Mouse (Mus musculus) hindbrain, embryonic 10.5 days (tissue): ENCODE results near the gene Sptan1. TPM values are rescaled to one million over a fixed set of nuclear protein-coding genes. Genes with fewer than 3 reads are reported as not detected.
"Not testable (repeated sequence)": the region's sequence is repeated elsewhere in the genome, so short reads cannot be mapped to it uniquely, and the experiment has no call there.

Experiments
- DNase-seq: peaks from one replicate; pipeline ENCODE4 v3.0.0-alpha.2; 2017; ENCODE audit warnings: low spot score
- H3K27ac ChIP-seq: fragments of 300-500 bp; sonication (generic); 2 replicates; pipeline ENCODE4 v1.5.1; 2016; ENCODE audit warnings: mild to moderate bottlenecking, moderate library complexity
- H3K27me3 ChIP-seq: fragments of 300-500 bp; sonication (generic); 2 replicates; pipeline ENCODE4 v1.6.1; 2016; ENCODE audit warnings: mild to moderate bottlenecking; ENCODE audit not compliant: poor library complexity, insufficient read depth, severe bottlenecking
- H3K36me3 ChIP-seq: fragments of 300-500 bp; sonication (generic); 2 replicates; pipeline ENCODE4 v1.6.1; 2016; ENCODE audit warnings: mild to moderate bottlenecking, moderate library complexity
- H3K4me1 ChIP-seq: fragments of 300-500 bp; sonication (generic); replicated peaks from 2 replicates; pipeline ENCODE4 v1.6.1; 2016; ENCODE audit warnings: mild to moderate bottlenecking
- H3K4me3 ChIP-seq: fragments of 300-500 bp; sonication (generic); 2 replicates; pipeline ENCODE4 v1.5.1; 2016; ENCODE audit warnings: mild to moderate bottlenecking, moderate library complexity
- H3K9me3 ChIP-seq: fragments of 300-500 bp; sonication (generic); 2 replicates; pipeline ENCODE4 v1.6.1; 2016; ENCODE audit warnings: mild to moderate bottlenecking, moderate library complexity
- WGBS: fragments of 180-500 bp; shearing (Covaris S2); methylation state at CpG from one replicate; pipeline ENCODE4 v1.1.7; 2016; 5-methylcytosine and 5-hydroxymethylcytosine counted together
- polyA plus RNA-seq: library from polyadenylated mRNA; unstranded; fragments of >200 nt; fragmentation: Nextera tagmentation; extraction: Ambion mirVana; gene quantifications from 2 replicates; pipeline ENCODE4 v1.2.1, GENCODE M21; 2016

Gene Sptan1
- polyA plus RNA-seq, 1 experiment from 2014 or later, result 115 TPM

DNA sequence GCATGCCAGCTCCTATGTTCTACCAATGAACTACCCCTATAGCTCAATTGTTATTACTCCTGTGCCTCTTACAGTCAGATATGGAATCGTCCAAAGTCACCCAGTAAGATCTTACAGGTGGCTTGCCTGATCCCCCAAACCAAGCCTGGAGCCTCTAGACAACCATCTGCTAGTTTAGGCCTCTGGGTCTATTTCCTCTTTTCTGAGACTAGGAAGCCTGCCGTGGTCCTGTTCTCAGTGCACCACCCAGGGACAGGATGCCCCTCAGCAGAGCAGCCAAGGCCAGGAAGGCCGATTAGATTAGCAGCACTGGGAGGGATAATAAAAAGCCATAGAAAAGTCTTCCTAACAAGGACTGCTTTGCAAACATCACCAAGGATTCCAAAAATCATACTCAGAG, 84.5 kb downstream of the Sptan1 start:
- Histone ChIP-seq H3K4me1 (peaks cover 8% of the 10 kb centered on the region), H3K4me3 (no peak overlapping the region), H3K9me3 (no peaks in the 10 kb centered on the region), H3K27ac (peak overlapping the region; percentile 99), H3K27me3 (no peaks in the 10 kb centered on the region; the same call in 1 of the 2 replicates), H3K36me3 (peaks cover 18% of the 10 kb centered on the region)
- DNase-seq, result no peak
- 86% methylated on average over 3 of the region's 3 CpGs for WGBS

DNA sequence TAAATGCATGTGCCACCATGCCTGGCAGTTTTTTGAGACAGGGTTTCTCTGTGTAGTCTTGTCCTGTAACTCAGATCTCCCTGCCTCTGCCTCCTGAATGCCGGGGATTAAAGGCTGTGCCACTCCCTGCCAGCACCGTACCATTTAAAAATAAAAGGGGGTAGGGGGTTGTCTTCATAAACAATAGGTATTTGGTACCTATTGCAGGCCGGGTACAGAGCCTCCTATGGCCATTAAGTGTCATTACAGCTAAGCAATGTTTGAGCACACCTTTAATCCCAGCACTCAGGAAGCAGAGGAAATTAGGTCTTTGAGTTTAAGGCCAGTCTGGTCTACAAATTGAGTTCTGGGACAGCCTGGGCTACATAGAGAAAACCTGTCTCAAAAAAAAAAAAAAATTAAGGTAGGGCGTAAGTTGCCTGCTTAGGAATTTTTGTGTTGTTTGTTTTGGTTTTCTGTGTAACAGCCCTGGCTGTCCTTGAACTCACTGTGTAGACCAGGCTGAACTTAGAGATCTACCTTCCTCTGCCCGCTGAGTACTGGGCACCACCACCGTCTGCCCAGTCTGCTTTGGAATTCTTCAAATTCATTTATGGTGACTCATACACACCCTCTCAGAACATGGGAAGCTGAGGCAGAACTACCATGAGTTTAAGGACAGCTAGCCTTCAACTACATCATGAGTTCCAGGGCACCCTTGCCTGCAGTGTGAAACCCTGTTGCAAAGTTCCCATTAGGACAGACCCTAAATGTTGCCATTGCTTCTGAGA, 86.8 kb downstream of the Sptan1 start:
- no peak for DNase-seq
- WGBS, result 52% methylated on average over 6 of the region's 6 CpGs
- H3K9me3 ChIP-seq, result no peaks in the 10 kb centered on the region

DNA sequence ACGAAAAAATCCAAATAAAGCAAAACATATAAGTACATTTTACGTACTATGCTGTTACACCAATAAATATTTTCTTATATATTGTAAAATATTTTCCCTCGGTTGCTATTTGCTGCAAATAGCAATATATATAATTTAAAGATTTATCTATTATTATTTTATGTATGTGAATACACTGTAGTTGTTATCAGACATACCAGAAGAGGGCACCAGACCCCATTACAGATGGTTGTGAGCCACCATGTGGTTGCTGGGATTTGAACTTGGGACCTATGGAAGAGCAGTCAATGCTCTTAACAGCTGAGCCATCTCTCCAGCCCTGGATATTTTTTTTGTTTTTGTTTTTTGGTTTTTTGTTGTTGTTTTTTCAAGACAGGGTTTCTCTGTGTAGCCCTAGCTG, 90.0 kb downstream of the Sptan1 start:
- not testable (repeated sequence) for H3K9me3 ChIP-seq, DNase-seq, H3K4me3 ChIP-seq, H3K27ac ChIP-seq, H3K27me3 ChIP-seq, H3K36me3 ChIP-seq
- 92% methylated on average over 3 of the region's 3 CpGs for WGBS
- peaks cover 15% of the 10 kb centered on the region for H3K4me1 ChIP-seq

More for the DNA sequence above, 86.8 kb downstream of the Sptan1 start:
- Histone ChIP-seq H3K27ac (no peak overlapping the region), H3K4me3 (no peak overlapping the region), H3K4me1 (peaks cover 14% of the 10 kb centered on the region), H3K27me3 (no peaks in the 10 kb centered on the region; the same call in 1 of the 2 replicates), H3K36me3 (peaks cover 4% of the 10 kb centered on the region; the same call in 1 of the 2 replicates)

DNA sequence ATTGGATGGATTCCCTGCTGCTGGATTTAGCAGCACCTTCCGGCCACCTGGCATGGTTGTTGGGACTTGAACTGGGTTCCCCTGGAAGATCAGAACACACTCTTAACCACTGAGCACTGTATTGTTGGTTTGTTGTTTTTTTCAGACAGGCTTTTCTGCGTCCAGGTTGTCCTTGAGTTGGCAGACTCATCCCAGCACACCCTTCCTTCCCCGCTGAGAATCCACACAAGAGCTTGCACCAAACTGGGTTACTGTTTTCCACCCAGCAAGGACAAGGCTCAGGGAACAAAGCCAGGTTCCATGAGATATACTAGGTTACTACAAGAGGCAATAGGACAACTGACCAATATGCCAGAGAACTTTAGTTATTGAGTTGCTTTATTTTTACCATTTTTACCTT, 91.4 kb downstream of the Sptan1 start:
- no peaks in the 10 kb centered on the region for H3K27me3 ChIP-seq
- H3K36me3 ChIP-seq, result no peaks in the 10 kb centered on the region
- peaks cover 24% of the 10 kb centered on the region for H3K4me1 ChIP-seq
- DNase-seq, result no peak
- no peak overlapping the region for H3K27ac ChIP-seq
- no peaks in the 10 kb centered on the region for H3K9me3 ChIP-seq
- 90% methylated on average over 3 of the region's 3 CpGs for WGBS
- no peak overlapping the region for H3K4me3 ChIP-seq

DNA sequence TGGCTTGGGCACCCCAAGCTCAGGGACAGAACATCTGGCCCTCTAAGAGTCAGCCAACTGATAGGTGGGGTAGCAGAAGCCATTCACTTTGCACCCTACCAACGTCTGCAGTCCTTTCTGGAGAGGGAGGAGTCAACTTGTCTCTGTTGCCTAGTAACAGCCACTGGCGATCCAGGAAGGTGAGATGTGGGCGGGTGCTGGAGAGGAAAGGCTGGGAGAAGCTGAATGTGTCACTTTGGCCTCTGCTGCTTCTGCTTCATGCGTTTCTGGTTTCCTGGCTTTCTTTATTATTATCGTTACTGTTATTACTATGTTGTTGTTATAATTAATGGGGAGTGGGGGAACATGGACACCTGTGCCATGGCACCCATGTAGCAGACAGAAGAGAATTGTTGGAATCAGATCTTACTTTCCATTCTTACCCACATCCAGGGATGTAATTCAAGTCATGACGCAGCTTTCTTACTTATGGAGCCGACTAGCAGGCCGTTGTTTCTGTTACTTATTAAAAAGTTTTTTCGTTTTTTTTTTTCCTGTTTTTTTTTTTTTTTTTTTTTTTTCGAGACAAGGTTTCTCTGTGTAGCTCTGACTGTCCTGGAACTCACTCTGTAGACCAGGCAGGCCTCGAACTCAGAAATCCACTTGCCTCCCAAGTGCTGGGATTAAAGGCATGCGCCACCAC, 92.0 kb downstream of the Sptan1 start, which contains the start of gene Set:
Set (plus strand) TSS at position 156 of the 682 bp plus-strand sequence.
- Histone ChIP-seq H3K4me1 (peaks cover 28% of the 10 kb centered on the region), H3K27me3 (no peaks in the 10 kb centered on the region), H3K9me3 (no peaks in the 10 kb centered on the region), H3K4me3 (no peak within 1 kb of the TSS), H3K36me3 (no peaks in the 10 kb centered on the region), H3K27ac (0 out of 2 replicates have a peak within 1 kb of the TSS, but pooled peaks have one; percentile 5)
- 51% methylated on average over 12 of the region's 12 CpGs for WGBS
- DNase-seq, result peak; percentile 51

DNA sequence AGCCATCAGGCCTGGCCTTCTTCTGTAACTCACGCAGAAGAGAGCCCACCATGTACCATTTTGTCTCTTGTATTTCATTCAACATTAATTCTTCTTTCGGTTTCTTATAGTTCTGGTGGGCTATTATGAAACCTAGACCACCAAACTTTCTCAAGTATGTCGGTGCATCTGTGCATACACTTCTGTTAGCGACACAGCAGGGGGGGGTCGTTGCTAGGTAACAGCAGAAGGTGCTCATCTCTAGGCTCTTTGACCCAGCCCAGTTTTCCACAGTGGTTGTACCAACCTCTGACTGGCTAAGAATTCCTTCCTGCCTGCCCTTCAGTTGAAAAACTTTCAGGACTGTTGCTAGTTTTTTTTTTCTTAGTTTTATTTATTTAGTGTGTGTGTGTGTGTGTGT, 93.1 kb downstream of the Sptan1 start:
- no peak overlapping the region for H3K4me3 ChIP-seq
- no peaks in the 10 kb centered on the region for H3K36me3 ChIP-seq
- H3K27ac ChIP-seq, result no peak overlapping the region
- no peaks in the 10 kb centered on the region for H3K9me3 ChIP-seq
- 39% methylated on average over 5 of the region's 5 CpGs for WGBS
- peak; percentile 48 for DNase-seq
- peaks cover 38% of the 10 kb centered on the region for H3K4me1 ChIP-seq
- no peaks in the 10 kb centered on the region for H3K27me3 ChIP-seq

DNA sequence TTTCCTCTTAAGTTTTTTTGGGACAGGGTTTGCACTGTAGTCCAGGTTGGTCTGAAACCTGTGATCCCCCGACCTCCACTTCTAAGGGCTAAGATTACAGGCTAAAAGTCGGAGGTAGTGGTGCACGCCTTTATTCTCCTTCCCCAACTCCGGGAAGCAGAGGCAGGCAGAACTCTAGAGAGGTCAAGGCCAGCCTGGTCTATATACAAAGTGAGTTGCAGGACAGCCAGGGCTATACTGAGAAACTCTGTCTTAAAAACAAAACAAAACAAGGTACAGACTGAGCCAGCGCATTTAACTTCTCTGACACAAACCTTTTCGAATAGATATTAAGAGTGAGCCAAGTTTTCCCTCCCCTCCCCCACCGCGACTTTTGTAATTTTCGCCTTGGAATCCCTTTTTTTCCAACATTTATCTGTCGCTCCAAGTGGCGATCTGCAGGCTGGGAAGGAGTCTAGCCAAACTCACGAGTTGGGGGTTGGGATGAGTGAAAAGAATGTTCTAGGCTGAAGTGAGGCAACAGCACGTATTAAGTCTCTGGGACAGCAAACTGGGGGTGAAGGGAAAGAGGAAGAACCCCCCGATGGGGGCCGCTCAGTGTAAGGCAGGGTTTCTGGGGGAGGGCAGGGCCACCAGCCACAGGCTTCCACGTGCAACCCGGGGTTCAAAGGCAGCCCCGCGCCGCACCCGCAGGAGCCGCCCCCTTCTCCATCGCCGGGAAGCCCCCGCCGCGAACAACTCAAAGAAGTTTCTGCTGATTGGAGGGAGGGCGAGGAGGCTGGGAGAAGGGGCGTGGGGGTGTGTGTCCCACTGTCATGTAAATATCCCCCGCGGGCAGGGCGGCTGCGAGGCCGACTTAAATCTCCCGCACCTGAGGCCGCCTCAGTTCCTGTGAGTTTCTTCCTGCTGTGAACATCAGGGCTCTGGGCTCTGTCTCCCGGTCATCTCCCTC, 96.1 kb downstream of the Sptan1 start:
- Histone ChIP-seq H3K27me3 (no peaks in the 10 kb centered on the region), H3K36me3 (no peaks in the 10 kb centered on the region), H3K27ac (peak overlapping the region; percentile 96), H3K4me3 (peak overlapping the region; percentile 82), H3K9me3 (no peaks in the 10 kb centered on the region), H3K4me1 (peaks cover 65% of the 10 kb centered on the region)
- peak; percentile 86 for DNase-seq
- 9% methylated on average over 37 of the region's 37 CpGs for WGBS

DNA sequence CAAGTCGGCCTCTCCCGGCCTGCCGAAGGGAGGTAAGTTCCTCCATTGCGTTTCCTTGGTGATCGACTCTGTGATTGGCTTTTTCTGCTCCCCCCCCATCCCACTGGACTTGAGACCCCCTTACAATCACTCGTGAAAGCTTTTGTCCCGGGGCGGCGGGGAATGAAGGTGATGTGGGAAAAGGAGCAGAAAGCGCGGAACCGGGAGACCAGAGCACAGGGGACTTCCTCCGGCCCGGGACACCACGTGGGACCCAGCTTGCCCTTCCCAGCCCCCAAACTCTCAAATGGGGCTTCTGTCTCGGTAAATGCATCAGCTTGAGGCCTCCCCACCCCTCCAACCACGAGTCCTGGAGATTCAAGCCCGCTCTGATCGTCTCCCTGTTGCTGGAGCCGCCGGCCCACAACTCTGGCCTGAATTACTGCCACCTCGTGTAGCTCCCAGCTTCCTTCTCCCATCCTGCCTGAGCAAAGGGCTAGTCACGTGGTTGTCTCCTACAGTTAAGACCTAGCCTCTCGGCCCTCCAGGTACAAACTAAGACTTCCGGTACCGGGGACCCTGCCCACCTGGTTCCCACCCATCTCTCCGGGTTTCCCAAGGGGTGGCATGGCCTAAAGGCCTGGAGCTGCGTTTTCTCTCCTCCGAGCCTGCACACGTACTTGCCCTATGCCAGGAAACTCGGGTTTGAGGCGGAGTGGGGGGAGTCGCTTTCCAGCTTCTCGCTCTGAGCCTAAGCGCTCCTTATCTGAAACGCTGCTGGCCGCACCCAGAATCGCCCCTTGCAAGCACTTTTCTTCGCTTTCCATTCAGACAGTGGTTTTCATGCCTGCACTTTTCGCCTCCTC, 97.1 kb downstream of the Sptan1 start:
- no peaks in the 10 kb centered on the region for H3K9me3 ChIP-seq
- WGBS, result under 1% methylated on average over 40 of the region's 40 CpGs
- no peaks in the 10 kb centered on the region for H3K36me3 ChIP-seq
- peaks cover 56% of the 10 kb centered on the region for H3K4me1 ChIP-seq
- peak overlapping the region; percentile 96 for H3K27ac ChIP-seq
- DNase-seq, result peak; percentile 81
- H3K27me3 ChIP-seq, result no peaks in the 10 kb centered on the region
- H3K4me3 ChIP-seq, result peak overlapping the region; percentile 82

DNA sequence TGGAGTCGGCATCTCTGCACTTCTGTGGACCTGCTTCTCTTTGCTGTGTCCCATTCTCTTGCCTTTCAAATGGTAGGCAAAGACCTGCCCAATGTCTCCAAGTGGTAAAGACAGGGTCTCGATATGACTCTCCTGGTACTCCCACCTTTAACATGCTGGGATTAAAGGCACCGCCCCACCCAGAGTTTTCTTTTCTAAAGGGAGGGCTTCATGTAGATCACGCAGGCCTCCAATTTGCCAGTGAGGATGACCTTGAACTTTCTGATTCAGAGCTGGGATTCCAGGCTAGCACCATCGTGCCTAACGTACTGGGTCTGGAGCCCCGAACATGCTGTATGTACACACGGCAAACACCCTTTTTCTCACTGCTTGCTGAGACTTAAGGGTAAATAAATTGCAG, 97.9 kb downstream of the Sptan1 start:
- Histone ChIP-seq H3K27me3 (no peaks in the 10 kb centered on the region), H3K9me3 (no peaks in the 10 kb centered on the region), H3K4me3 (peak overlapping the region; percentile 82), H3K27ac (peak overlapping the region; percentile 96), H3K4me1 (peaks cover 59% of the 10 kb centered on the region), H3K36me3 (peaks cover 4% of the 10 kb centered on the region)
- 6% methylated on average over 8 of the region's 8 CpGs for WGBS
- no peak for DNase-seq

DNA sequence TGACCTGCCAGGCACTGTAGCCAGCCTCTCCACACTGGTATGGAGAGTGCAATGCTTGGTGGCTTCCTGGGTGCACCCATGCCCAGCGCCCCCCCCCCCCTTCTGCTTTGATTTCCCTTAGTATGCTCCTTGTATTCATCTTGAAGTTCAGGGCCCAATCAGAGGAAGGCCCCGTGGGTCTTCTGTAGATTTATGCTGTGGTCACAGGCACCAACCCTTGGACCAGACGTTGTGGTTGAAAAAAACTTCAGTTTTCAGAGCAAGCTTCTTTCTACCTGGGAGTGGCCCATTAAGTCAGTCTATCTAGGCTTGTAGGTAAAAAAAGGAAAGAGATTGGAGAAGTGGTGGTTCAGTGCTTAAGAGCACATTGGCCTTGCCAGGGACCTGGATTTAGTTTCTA, 98.4 kb downstream of the Sptan1 start:
- H3K27ac ChIP-seq, result peak overlapping the region; percentile 96
- H3K36me3 ChIP-seq, result peaks cover 10% of the 10 kb centered on the region
- no peaks in the 10 kb centered on the region for H3K27me3 ChIP-seq
- peaks cover 58% of the 10 kb centered on the region for H3K4me1 ChIP-seq
- peak overlapping the region; percentile 82 for H3K4me3 ChIP-seq
- 15% methylated on average over 3 of the region's 3 CpGs for WGBS
- no peak for DNase-seq
- H3K9me3 ChIP-seq, result no peaks in the 10 kb centered on the region

DNA sequence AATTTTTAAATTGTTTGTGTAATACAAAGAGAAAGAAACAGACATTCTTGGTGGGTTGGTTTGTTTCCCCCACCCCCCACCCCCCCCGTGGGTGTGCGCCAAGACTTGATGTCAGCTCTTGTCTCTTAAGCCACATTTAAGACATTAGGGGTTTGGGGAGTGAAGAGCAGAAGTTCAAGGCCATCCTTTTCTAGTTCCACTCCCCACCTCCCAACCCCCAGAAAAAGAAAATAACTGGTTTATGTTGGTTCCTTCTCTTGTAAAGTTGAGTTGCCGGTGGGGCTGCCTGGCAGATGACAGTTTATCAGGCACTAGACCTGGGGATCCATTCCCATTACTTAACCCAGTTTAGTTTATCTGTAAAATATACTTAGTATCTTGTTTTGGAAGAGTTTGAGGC, 98.9 kb downstream of the Sptan1 start:
- H3K4me3 ChIP-seq, result peak overlapping the region; percentile 82
- peaks cover 58% of the 10 kb centered on the region for H3K4me1 ChIP-seq
- no peaks in the 10 kb centered on the region for H3K9me3 ChIP-seq
- 47% methylated on average over 3 of the region's 3 CpGs for WGBS
- no peak for DNase-seq
- H3K27me3 ChIP-seq, result no peaks in the 10 kb centered on the region
- peaks cover 15% of the 10 kb centered on the region for H3K36me3 ChIP-seq
- peak overlapping the region; percentile 96 for H3K27ac ChIP-seq
